Mouse (Mus musculus) myocyte (in vitro differentiated cells): ENCODE measurements around the gene Bola2. TPM values are rescaled to one million over a fixed set of nuclear protein-coding genes. Genes with fewer than 3 reads are reported as not detected.

ENCODE experiments used
- H3K27me3 ChIP-seq: one replicate; pipeline ENCODE4 v1.6.1; 2011; ENCODE audit not compliant: control insufficient read depth, insufficient read depth, insufficient read length
- H3K36me3 ChIP-seq: one replicate; pipeline ENCODE4 v1.6.1; 2011; ENCODE audit not compliant: control insufficient read depth, insufficient read depth
- H3K4me2 ChIP-seq: one replicate; pipeline ENCODE4 v1.6.1; 2011; ENCODE audit warnings: low read depth, control low read depth
- H3K4me3 ChIP-seq: one replicate; pipeline ENCODE4 v1.5.1; 2011; ENCODE audit warnings: mild to moderate bottlenecking, control low read depth, moderate library complexity
- H3K79me2 ChIP-seq: one replicate; pipeline ENCODE4 v1.6.1; 2011; ENCODE audit not compliant: control insufficient read depth, insufficient read depth
- H3ac ChIP-seq: one replicate; pipeline ENCODE4 v1.6.1; 2011; ENCODE audit not compliant: control insufficient read depth, insufficient read length
- CEBPB ChIP-seq: IDR thresholded peaks from 2 replicates; pipeline ENCODE4 v1.6.1; 2011; ENCODE audit warnings: mild to moderate bottlenecking, moderate library complexity; ENCODE audit not compliant: poor library complexity, insufficient read depth, severe bottlenecking
- E2F4 ChIP-seq: IDR thresholded peaks from one replicate; pipeline ENCODE4 v1.6.1; 2011; ENCODE audit warnings: mild to moderate bottlenecking, control low read depth, moderate library complexity; ENCODE audit not compliant: insufficient read depth
- MAX ChIP-seq: IDR thresholded peaks from one replicate; pipeline ENCODE4 v1.6.1; 2011; ENCODE audit warnings: low read depth, mild to moderate bottlenecking, control low read depth
- MYOD1 ChIP-seq, 3 experiments: IDR thresholded peaks; one replicate each; pipeline ENCODE4 v1.6.1; 2011; ENCODE audit warnings: control low read depth in 2 of 3, low read depth in 2 of 3, mild to moderate bottlenecking in 2 of 3, moderate library complexity in 1 of 3; ENCODE audit not compliant: insufficient read length in 2 of 3, control insufficient read depth in 1 of 3
- MYOG ChIP-seq, 3 experiments: IDR thresholded peaks; one replicate each; pipeline ENCODE4 v1.6.1; 2011; ENCODE audit warnings: control low read depth in 2 of 3, low read depth in 2 of 3, mild to moderate bottlenecking in 2 of 3; ENCODE audit not compliant: insufficient read length in 2 of 3, control insufficient read depth in 1 of 3, insufficient read depth in 1 of 3
- POLR2A ChIP-seq: IDR thresholded peaks from one replicate; pipeline ENCODE4 v1.6.1; 2011; ENCODE audit warnings: low read depth, mild to moderate bottlenecking, control low read depth, moderate library complexity; ENCODE audit not compliant: insufficient read length
- POLR2AphosphoS2 ChIP-seq: IDR thresholded peaks from one replicate; pipeline ENCODE4 v1.6.1; 2011; ENCODE audit warnings: low read depth, control low read depth; ENCODE audit not compliant: insufficient read length
- REST ChIP-seq: IDR thresholded peaks from one replicate; pipeline ENCODE4 v1.6.1; 2011; ENCODE audit warnings: mild to moderate bottlenecking, control low read depth, moderate library complexity; ENCODE audit not compliant: insufficient read depth, insufficient read length
- SRF ChIP-seq: IDR thresholded peaks from one replicate; pipeline ENCODE4 v1.6.1; 2011; ENCODE audit warnings: low read depth; ENCODE audit not compliant: control insufficient read depth, insufficient read length
- TCF12 ChIP-seq: IDR thresholded peaks from one replicate; pipeline ENCODE4 v1.6.1; 2011; ENCODE audit warnings: mild to moderate bottlenecking, control low read depth; ENCODE audit not compliant: poor library complexity, insufficient read depth, severe bottlenecking
- TCF3 ChIP-seq: IDR thresholded peaks from one replicate; pipeline ENCODE4 v1.6.1; 2011; ENCODE audit warnings: low read depth, control low read depth; ENCODE audit not compliant: insufficient read length
- USF1 ChIP-seq: IDR thresholded peaks from one replicate; pipeline ENCODE4 v1.6.1; 2011; ENCODE audit warnings: low read depth, mild to moderate bottlenecking, control low read depth, moderate library complexity
- polyA plus RNA-seq: library from polyadenylated mRNA; unstranded; fragments of >200 nt; fragmentation: generic; extraction: Trizol; gene quantifications from one replicate; pipeline ENCODE4 v1.2.1, GENCODE M21; 2012; ENCODE audit warnings: missing spikeins

Bola2 gene
- polyA plus RNA-seq, 1 experiment = 79.7 TPM

- Histone ChIP-seq H3ac (no peak overlapping the region), H3K4me2 (no peak overlapping the region), H3K27me3 (no peaks in the 10 kb centered on the region), H3K36me3 (no peaks in the 10 kb centered on the region), H3K4me3 (no peak overlapping the region), H3K79me2 (no peaks in the 10 kb centered on the region)
- no peak for TF ChIP-seq SRF
- no peak for TF ChIP-seq USF1
- TF ChIP-seq TCF3 = no peak
- TF ChIP-seq MAX = no peak
- no peak for TF ChIP-seq POLR2AphosphoS2
- TF ChIP-seq CEBPB = no peak
- TF ChIP-seq TCF12 = no peak
- TF ChIP-seq MYOD1 (IDR thresholded peaks at IDR 0.05; ENCODE audit: control insufficient read depth in 1 of 3, insufficient read length in 2 of 3, low read depth in 2 of 3) = no peak
- no peak for TF ChIP-seq MYOG (IDR thresholded peaks at IDR 0.05; ENCODE audit: control insufficient read depth in 1 of 3, insufficient read depth in 1 of 3, insufficient read length in 2 of 3, low read depth in 2 of 3)
- TF ChIP-seq POLR2A = no peak
- no peak for TF ChIP-seq E2F4
- TF ChIP-seq REST = no peak
Observed at GRCm38 (mm10) chr7:126740132-126740735, 45.0 kb downstream of the Bola2 start.

GRCm38 (mm10) chr7:126740977-126741376 lies 45.8 kb downstream of the Bola2 start:
- no peak for TF ChIP-seq E2F4
- TF ChIP-seq REST = no peak
- TF ChIP-seq MAX = no peak
- TF ChIP-seq TCF12 = no peak
- no peak for TF ChIP-seq TCF3
- no peak for TF ChIP-seq MYOG (IDR thresholded peaks at IDR 0.05; ENCODE audit: control insufficient read depth in 1 of 3, insufficient read depth in 1 of 3, insufficient read length in 2 of 3, low read depth in 2 of 3)
- no peak for TF ChIP-seq POLR2A

GRCm38 (mm10) chr7:126741452-126741851 lies 46.3 kb downstream of the Bola2 start:
- TF ChIP-seq MYOG (IDR thresholded peaks at IDR 0.05; ENCODE audit: control insufficient read depth in 1 of 3, insufficient read depth in 1 of 3, insufficient read length in 2 of 3, low read depth in 2 of 3) (no peak), E2F4 (no peak), SRF (no peak), POLR2AphosphoS2 (no peak), TCF3 (no peak), TCF12 (no peak), MYOD1 (IDR thresholded peaks at IDR 0.05; ENCODE audit: control insufficient read depth in 1 of 3, insufficient read length in 2 of 3, low read depth in 2 of 3) (no peak), USF1 (no peak), POLR2A (no peak)
- Histone ChIP-seq H3ac (no peak overlapping the region), H3K27me3 (no peaks in the 10 kb centered on the region), H3K4me2 (no peak overlapping the region), H3K36me3 (no peaks in the 10 kb centered on the region), H3K4me3 (no peak overlapping the region), H3K79me2 (no peaks in the 10 kb centered on the region)

More at GRCm38 (mm10) chr7:126740977-126741376, 45.8 kb downstream of the Bola2 start:
- no peak overlapping the region for H3ac ChIP-seq
- H3K27me3 ChIP-seq = no peaks in the 10 kb centered on the region
- no peak overlapping the region for H3K4me2 ChIP-seq
- no peaks in the 10 kb centered on the region for H3K36me3 ChIP-seq
- H3K4me3 ChIP-seq = no peak overlapping the region
- H3K79me2 ChIP-seq = no peaks in the 10 kb centered on the region

DNA sequence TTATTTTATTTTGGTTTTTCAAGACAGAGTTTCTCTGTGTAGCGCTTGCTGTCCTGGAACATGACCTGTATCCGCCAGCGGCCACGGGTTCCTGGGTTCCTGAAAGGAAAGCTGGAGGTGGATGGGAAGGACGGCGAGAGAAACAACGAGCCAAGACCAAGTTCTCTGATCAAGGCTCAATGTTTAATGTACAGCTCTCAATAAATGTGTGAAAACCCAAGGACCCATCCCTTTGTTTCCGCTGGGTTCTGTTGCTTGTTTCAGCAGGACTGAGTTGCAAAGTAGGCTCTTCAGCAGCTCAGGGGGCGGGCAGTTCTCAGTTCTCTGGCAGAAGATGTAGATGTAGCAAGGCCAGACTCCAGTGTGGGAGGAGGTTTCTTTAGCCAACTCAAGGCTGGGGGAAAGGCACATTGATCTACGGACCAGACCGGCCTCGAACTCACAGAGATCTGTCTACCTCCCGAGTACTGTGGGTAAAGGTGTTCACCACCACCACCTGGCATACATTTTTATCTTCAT lies 46.8 kb downstream of the Bola2 start:
- no peak overlapping the region for H3K4me3 ChIP-seq
- no peaks in the 10 kb centered on the region for H3K79me2 ChIP-seq
- H3ac ChIP-seq = no peak overlapping the region
- H3K27me3 ChIP-seq = no peaks in the 10 kb centered on the region
- H3K4me2 ChIP-seq = no peak overlapping the region
- TF ChIP-seq MYOD1 (IDR thresholded peaks at IDR 0.05; ENCODE audit: control insufficient read depth in 1 of 3, insufficient read length in 2 of 3, low read depth in 2 of 3) (no peak), POLR2AphosphoS2 (no peak), TCF12 (no peak), MYOG (IDR thresholded peaks at IDR 0.05; ENCODE audit: control insufficient read depth in 1 of 3, insufficient read depth in 1 of 3, insufficient read length in 2 of 3, low read depth in 2 of 3) (no peak), REST (no peak)
- H3K36me3 ChIP-seq = no peaks in the 10 kb centered on the region

GRCm38 (mm10) chr7:126746066-126746465 lies 50.9 kb downstream of the Bola2 start:
- Histone ChIP-seq H3K4me2 (no peak overlapping the region), H3K4me3 (no peak overlapping the region), H3ac (no peak overlapping the region), H3K79me2 (no peaks in the 10 kb centered on the region), H3K36me3 (no peaks in the 10 kb centered on the region), H3K27me3 (no peaks in the 10 kb centered on the region)
- TF ChIP-seq TCF3 = no peak
- TF ChIP-seq TCF12 = no peak
- TF ChIP-seq MYOG (IDR thresholded peaks at IDR 0.05; ENCODE audit: control insufficient read depth in 1 of 3, insufficient read depth in 1 of 3, insufficient read length in 2 of 3, low read depth in 2 of 3) = no peak
- no peak for TF ChIP-seq MAX
- no peak for TF ChIP-seq POLR2A
- no peak for TF ChIP-seq REST
- TF ChIP-seq POLR2AphosphoS2 = no peak
- TF ChIP-seq E2F4 = no peak
- TF ChIP-seq SRF = no peak
- TF ChIP-seq CEBPB = no peak
- no peak for TF ChIP-seq MYOD1 (IDR thresholded peaks at IDR 0.05; ENCODE audit: control insufficient read depth in 1 of 3, insufficient read length in 2 of 3, low read depth in 2 of 3)
- no peak for TF ChIP-seq USF1
